Comparison of ENCODE assay signal across 8 mouse cellular contexts in the genomic region with DNA sequence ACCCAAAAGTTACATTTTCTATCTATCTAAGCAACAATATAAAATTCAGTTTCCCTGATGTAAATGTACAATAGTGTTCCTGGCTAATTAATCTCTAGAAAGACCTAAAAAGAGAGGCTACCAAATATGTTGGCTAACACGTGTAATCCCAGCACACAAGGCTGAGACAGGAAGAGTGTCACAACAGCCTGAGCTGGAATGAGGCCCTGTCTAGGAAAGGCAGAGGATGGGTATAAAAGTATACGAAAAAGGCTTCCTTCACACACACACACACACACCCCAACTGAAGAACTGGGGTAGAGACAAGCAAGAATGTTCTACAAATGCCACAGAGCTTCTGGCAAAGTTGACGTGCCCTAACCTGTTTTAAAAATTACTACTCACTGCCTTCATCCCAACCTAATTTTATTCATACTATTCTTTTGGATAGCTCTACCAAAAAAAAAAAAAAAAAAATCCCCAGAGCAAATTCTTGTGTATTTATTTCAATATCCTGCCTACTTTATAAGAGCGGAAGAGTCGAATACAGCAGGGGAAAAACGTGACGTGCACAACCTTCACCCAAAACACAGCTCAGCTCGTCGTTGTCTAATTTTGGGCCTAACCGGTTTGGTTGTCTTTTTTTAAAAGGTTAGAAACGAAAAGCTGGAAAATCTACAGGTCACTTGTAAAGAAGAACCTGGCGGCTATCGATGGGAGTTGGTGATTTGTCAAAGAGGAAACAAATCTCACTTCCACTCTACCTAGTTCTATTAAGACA. TPM values are rescaled to one million over a fixed set of nuclear protein-coding genes. Genes with fewer than 3 reads are reported as not detected.
DNase-seq lines count a peak whose midpoint lies in the region; ATAC-seq and TF ChIP-seq lines count a peak whose summit lies in the region.

No protein-coding gene starts in this region.

- H3K27ac ChIP-seq in heart, embryonic 12.5 days (ENCODE audit: poor library complexity, severe bottlenecking), result peak overlapping the region; percentile 95
- H3K27ac ChIP-seq in embryonic fibroblast, embryonic 13.5 days (ENCODE audit: insufficient read depth, low read length), result peak overlapping the region; percentile 72
- peak overlapping the region; percentile 99 for H3K27ac ChIP-seq in limb, embryonic 10.5 days

- TF ChIP-seq CTCF in embryonic fibroblast, embryonic 13.5 days (IDR thresholded peaks at IDR 0.05; ENCODE audit: borderline replicate concordance, insufficient read depth, low read length), result no peak

- H3K27me3 ChIP-seq in heart, embryonic 12.5 days (replicated peaks), result no peaks in the 10 kb centered on the region
- H3K27me3 ChIP-seq in limb, embryonic 10.5 days (ENCODE audit: low read depth, poor library complexity, severe bottlenecking), result no peaks in the 10 kb centered on the region
- H3K27me3 ChIP-seq in splenic B cell, adult 2 months (ENCODE audit: control insufficient read depth, insufficient read depth, low read length, poor library complexity, severe bottlenecking), result no peaks in the 10 kb centered on the region

- H3K9ac ChIP-seq in heart, embryonic 12.5 days, result peak overlapping the region; percentile 96

- WGBS in heart, embryonic 12.5 days, result 7% methylated on average over 13 of the region's 13 CpGs
- WGBS in limb, embryonic 10.5 days, result 19% methylated on average over 13 of the region's 13 CpGs

- intact Hi-C loops in left cerebral cortex, postnatal 25 days (cut with DNase I), result no loop called here

- DNase-seq in heart, adult 8-10 months (ENCODE audit: low spot score), result no peak
- DNase-seq in CD4-positive helper T cell, adult 2 months (ENCODE audit: low read depth, low spot score), result peak; percentile 68
- no peak for DNase-seq in limb, embryonic 10.5 days (ENCODE audit: low spot score)
- peak; percentile 53 for DNase-seq in splenic B cell, adult 2 months (ENCODE audit: low read depth, low spot score)
- no peak for DNase-seq in adrenal gland, postnatal 4 days (ENCODE audit: low spot score in 2 of 2)
- no peak for DNase-seq in left cerebral cortex, postnatal 25 days (ENCODE audit: low spot score in 2 of 2)

- no peaks in the 10 kb centered on the region for H3K9me3 ChIP-seq in heart, embryonic 12.5 days (replicated peaks)
- H3K9me3 ChIP-seq in limb, embryonic 10.5 days (replicated peaks), result no peaks in the 10 kb centered on the region

- no peak for ATAC-seq in heart, embryonic 12.5 days (ENCODE audit: insufficient number of reproducible peaks, low FRiP score)

- peak overlapping the region; percentile 71 for H3K4me3 ChIP-seq in heart, embryonic 12.5 days
- H3K4me3 ChIP-seq in embryonic fibroblast, embryonic 13.5 days (ENCODE audit: insufficient read depth, low read length), result peak overlapping the region; percentile 97
- H3K4me3 ChIP-seq in limb, embryonic 10.5 days, result peak overlapping the region; percentile 96

- peak overlapping the region; percentile 73 for H3K4me2 ChIP-seq in heart, embryonic 12.5 days

- peak; percentile 3; the same call in 1 of the 2 replicates for TF ChIP-seq POLR2A in embryonic fibroblast, embryonic 13.5 days (IDR thresholded peaks at IDR 0.05; ENCODE audit: low read depth, low read length)

- peaks cover 14% of the 10 kb centered on the region for H3K4me1 ChIP-seq in heart, embryonic 12.5 days (replicated peaks)
- peaks cover 3% of the 10 kb centered on the region; the same call in 1 of the 2 replicates for H3K4me1 ChIP-seq in embryonic fibroblast, embryonic 13.5 days (ENCODE audit: control insufficient read depth, insufficient read depth, low read length)
- H3K4me1 ChIP-seq in limb, embryonic 10.5 days, result peaks cover 19% of the 10 kb centered on the region

- H3K36me3 ChIP-seq in heart, embryonic 12.5 days, result no peaks in the 10 kb centered on the region
- H3K36me3 ChIP-seq in limb, embryonic 10.5 days, result peaks cover 23% of the 10 kb centered on the region
- no peaks in the 10 kb centered on the region for H3K36me3 ChIP-seq in splenic B cell, adult 2 months (ENCODE audit: control insufficient read depth, insufficient read depth, low read length, poor library complexity, severe bottlenecking)

RNA-seq across cellular contexts. Expression of gene Pak2, which starts 1.3 kb away (rescaled TPM):
- polyA plus RNA-seq in heart, embryonic 12.5 days (2016; fragmentation: Nextera tagmentation; extraction: Ambion mirVana), result 34.8 and 36.2 TPM in 2 replicates
- 10 to 100 TPM; 22.8 to 27.3 (median 25.2) TPM for total RNA-seq in heart, adult 8-10 months (2022)
- polyA plus RNA-seq in embryonic fibroblast, embryonic 13.5 days (2011; ENCODE audit: insufficient read length, low read depth, missing spikeins), result 61.3 and 61.4 TPM in 2 replicates
- 35.8 and 38.1 TPM in 2 replicates for polyA plus RNA-seq in limb, embryonic 10.5 days (2016; fragmentation: Nextera tagmentation; extraction: Ambion mirVana)
- 10 to 100 TPM; 54.8 to 57.8 TPM for total RNA-seq in adrenal gland, postnatal 4 days (2021)
- total RNA-seq in left cerebral cortex, postnatal 25 days (2021), result 10 to 100 TPM; 25.6 to 26.0 TPM

RNA-seq across cellular contexts. Expression of gene Pigx, which starts 21.7 kb away (rescaled TPM):
- polyA plus RNA-seq in heart, embryonic 12.5 days (2016; fragmentation: Nextera tagmentation; extraction: Ambion mirVana), result 76.0 and 76.1 TPM in 2 replicates
- 10 to 100 TPM; 17.3 to 20.2 (median 20.0) TPM for total RNA-seq in heart, adult 8-10 months (2022)
- 53.3 and 54.0 TPM in 2 replicates for polyA plus RNA-seq in embryonic fibroblast, embryonic 13.5 days (2011; ENCODE audit: insufficient read length, low read depth, missing spikeins)
- polyA plus RNA-seq in limb, embryonic 10.5 days (2016; fragmentation: Nextera tagmentation; extraction: Ambion mirVana), result 147 and 150 TPM in 2 replicates
- 10 to 100 TPM; 39.0 to 39.2 TPM for total RNA-seq in adrenal gland, postnatal 4 days (2021)
- total RNA-seq in left cerebral cortex, postnatal 25 days (2021), result 10 to 100 TPM; 23.9 to 27.1 TPM

RNA-seq across cellular contexts. Expression of gene Cep19, which starts 21.8 kb away (rescaled TPM):
- 20.9 and 22.7 TPM in 2 replicates for polyA plus RNA-seq in heart, embryonic 12.5 days (2016; fragmentation: Nextera tagmentation; extraction: Ambion mirVana)
- 10 to 100 TPM in 3 of 4 experiments, 1 to 10 TPM in 1; 9.1 to 12.9 (median 12.4) TPM for total RNA-seq in heart, adult 8-10 months (2022)
- polyA plus RNA-seq in embryonic fibroblast, embryonic 13.5 days (2011; ENCODE audit: insufficient read length, low read depth, missing spikeins), result 9.2 and 10.9 TPM in 2 replicates
- polyA plus RNA-seq in limb, embryonic 10.5 days (2016; fragmentation: Nextera tagmentation; extraction: Ambion mirVana), result 36.6 and 39.5 TPM in 2 replicates
- 10 to 100 TPM; 14.5 to 16.2 TPM for total RNA-seq in adrenal gland, postnatal 4 days (2021)
- 10 to 100 TPM; 74.3 to 74.5 TPM for total RNA-seq in left cerebral cortex, postnatal 25 days (2021)

Comparison
In these comparisons a context has a peak if more than half of its experiments do, and no peak if none do; other contexts are left out.
1. DNase-seq: peak in CD4-positive helper T cell, adult 2 months (single experiment) and splenic B cell, adult 2 months (single experiment); none in heart, adult 8-10 months (single experiment), limb, embryonic 10.5 days (single experiment), adrenal gland, postnatal 4 days (0 of 2) and left cerebral cortex, postnatal 25 days (0 of 2).
2. RNA of gene Cep19, which starts 21.8 kb away (total RNA-seq): 74.3 to 74.5 TPM in left cerebral cortex, postnatal 25 days; 14.5 to 16.2 TPM in adrenal gland, postnatal 4 days and 9.1 to 12.9 TPM in heart, adult 8-10 months; every median in the first group is over 4 times any median in the second.
3. Peak in every context shown above with its lines, with median percentiles within 50 percentile points of each other: H3K27ac ChIP-seq and H3K4me3 ChIP-seq.